Mouse (Mus musculus): ENCODE data around the gene Fignl2.

DNA sequence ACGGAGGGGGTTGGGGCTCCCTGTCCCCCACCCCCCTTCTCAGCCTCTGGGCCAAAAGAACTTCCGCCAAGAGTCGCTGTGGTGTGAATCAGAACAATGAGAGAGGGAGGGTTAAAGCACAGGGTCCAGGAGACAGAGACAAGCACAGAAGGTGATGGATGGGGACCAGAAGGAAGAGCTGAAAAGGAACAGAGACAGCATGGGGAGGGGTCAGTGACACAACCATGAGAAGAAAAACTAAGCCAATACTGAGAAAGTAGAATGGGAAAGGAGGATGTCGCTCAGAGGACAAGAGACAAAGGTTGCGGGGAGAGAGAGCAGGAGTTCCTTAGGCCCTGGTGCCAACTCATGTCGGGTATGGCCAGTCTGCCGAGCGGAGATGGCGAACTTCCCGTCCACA, 26.5 kb downstream of the Fignl2 start:
- TF ChIP-seq MAX (IDR thresholded peaks at IDR 0.05): no peak
- no peak for TF ChIP-seq MYOG (IDR thresholded peaks at IDR 0.05; ENCODE audit: control insufficient read depth, extremely low read depth, insufficient read length)
